ENCODE assay signal across 20 mouse cellular contexts in the genomic region with DNA sequence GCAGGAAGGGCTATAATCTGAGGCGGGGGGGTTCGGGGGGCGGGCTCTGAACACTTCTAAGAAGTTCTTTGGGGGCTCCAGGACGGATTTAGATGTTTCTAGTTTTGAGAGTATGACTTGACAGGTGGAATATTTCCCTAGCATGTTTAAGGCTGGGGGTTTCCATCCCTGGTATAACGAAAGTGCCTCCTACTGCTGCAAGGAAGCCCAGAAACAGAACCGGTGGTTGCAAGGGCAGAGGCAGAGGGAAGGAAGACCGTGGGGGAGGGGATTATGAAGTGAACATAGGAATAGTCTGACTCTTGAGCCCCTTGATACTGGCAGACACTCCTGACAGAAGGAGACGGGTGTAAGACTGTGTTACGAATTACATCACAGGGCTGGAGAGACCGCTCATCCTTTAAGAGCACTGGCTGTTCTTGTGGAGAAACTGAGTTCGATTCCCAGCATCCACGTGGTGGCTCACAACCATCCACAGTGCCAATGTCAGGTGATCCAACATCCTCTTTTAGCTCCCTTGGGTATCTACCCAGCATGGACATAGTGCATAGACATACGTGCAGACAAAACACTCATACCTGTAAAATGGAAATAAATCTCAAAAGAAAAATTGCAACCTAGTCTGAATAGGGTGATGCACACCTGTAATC. TPM values are rescaled to one million over a fixed set of nuclear protein-coding genes. Genes with fewer than 3 reads are reported as not detected.
DNase-seq lines count a peak whose midpoint lies in the region; ATAC-seq and TF ChIP-seq lines count a peak whose summit lies in the region.
"Had no signal": no experiment of that assay in that cellular context is flagged by ENCODE, and none has a peak within 500 bp of the region (broad histone marks: within the 10 kb centered on the region; RNA-seq: fewer than 3 reads in every experiment).

No protein-coding gene starts in this region.

- in situ Hi-C loops in CH12.LX (cut with MboI; ENCODE audit: low pct_ligation_motif_present, low pct_unique_long_range_greater_than_20kb, low sequenced_read_pairs): no loop called here

- no peak for DNase-seq in gastrocnemius, adult 2 months
- DNase-seq in gastrocnemius, postnatal 10 days: no peak
- DNase-seq in CH12.LX (ENCODE audit: extremely low read depth): peak; percentile 49
- DNase-seq in left cerebral cortex, adult 2 months (ENCODE audit: extremely low spot score in 1 of 2, low spot score in 2 of 2): no peak
- no peak for DNase-seq in spleen, adult 12 weeks (ENCODE audit: low spot score)
- DNase-seq: adrenal gland, adult 2 months; adrenal gland, postnatal 25 days; cerebellum, adult 18-20 months; cerebellum, adult 9-11 months; cerebellum, postnatal 36 days; heart, postnatal 10 days; heart, postnatal 4 days had no signal

- ATAC-seq in megakaryocyte, adult 5-6 weeks (ENCODE audit: poor library complexity, severe bottlenecking): no peak
- ATAC-seq: forebrain, embryonic 15.5 days; hindbrain, embryonic 16.5 days had no signal

- H3K4me1 ChIP-seq in megakaryocyte, embryonic 14.5 days: peaks cover 28% of the 10 kb centered on the region
- peaks cover 8 to 28% of the 10 kb centered on the region in 2 experiments for H3K4me1 ChIP-seq in CH12.LX (ENCODE audit: control insufficient read depth in 1 of 2, insufficient read depth in 2 of 2)
- H3K4me1 ChIP-seq: forebrain, embryonic 15.5 days; hindbrain, embryonic 12.5 days had no signal

- peak; percentile 61; the same call in 1 of the 2 replicates for TF ChIP-seq EP300 in CH12.LX (IDR thresholded peaks at IDR 0.05; ENCODE audit: low read length)

- TF ChIP-seq RAD21 in CH12.LX (IDR thresholded peaks at IDR 0.05; ENCODE audit: low read depth, low read length): no peak

- H3K9ac ChIP-seq in CH12.LX (ENCODE audit: insufficient read depth, low read depth): 0 out of 2 replicates have a peak overlapping the region, but pooled peaks have one; percentile 10
- H3K9ac ChIP-seq: forebrain, embryonic 15.5 days; hindbrain, embryonic 12.5 days had no signal

- H3K9me3 ChIP-seq in megakaryocyte, embryonic 14.5 days: no peaks in the 10 kb centered on the region
- no peaks in the 10 kb centered on the region for H3K9me3 ChIP-seq in CH12.LX (replicated peaks; ENCODE audit: low read length)
- H3K9me3 ChIP-seq: embryonic facial prominence, embryonic 10.5 days; forebrain, embryonic 15.5 days; hindbrain, embryonic 12.5 days had no signal

- H3K27ac ChIP-seq in gastrocnemius, adult 2 months: peak overlapping the region; percentile 78
- no peak overlapping the region for H3K27ac ChIP-seq in CH12.LX (ENCODE audit: insufficient read depth, low read depth)
- no peak overlapping the region for H3K27ac ChIP-seq in left cerebral cortex, adult 2 months
- H3K27ac ChIP-seq: embryonic facial prominence, embryonic 10.5 days; forebrain, embryonic 15.5 days; hindbrain, embryonic 12.5 days had no signal

- dilution Hi-C loops in CH12.LX (cut with MboI; ENCODE audit: extremely low pct_ligation_motif_present, extremely low pct_unique_long_range_greater_than_20kb, low sequenced_read_pairs): no loop called here

- no peak for TF ChIP-seq CTCF in gastrocnemius, adult 2 months (IDR thresholded peaks at IDR 0.05)
- no peak for TF ChIP-seq CTCF in CH12.LX (conservative IDR thresholded peaks at IDR 0.05 in 1 of 2, IDR thresholded peaks at IDR 0.05 in 1 of 2; ENCODE audit: low read depth in 2 of 2, low read length in 2 of 2)
- no peak for TF ChIP-seq CTCF in left cerebral cortex, adult 2 months (IDR thresholded peaks at IDR 0.05)

- H3K27me3 ChIP-seq in megakaryocyte, embryonic 14.5 days (replicated peaks): peaks cover 50% of the 10 kb centered on the region
- peaks cover 2% of the 10 kb centered on the region for H3K27me3 ChIP-seq in CH12.LX (replicated peaks)
- H3K27me3 ChIP-seq: forebrain, embryonic 15.5 days had no signal

- H3K4me2 ChIP-seq in CH12.LX (ENCODE audit: insufficient read depth, low read depth, poor library complexity, severe bottlenecking): peak overlapping the region; percentile 88
- H3K4me2 ChIP-seq: forebrain, embryonic 15.5 days; hindbrain, embryonic 12.5 days had no signal

- no peaks in the 10 kb centered on the region for H3K36me3 ChIP-seq in megakaryocyte, embryonic 14.5 days (replicated peaks; ENCODE audit: low read length)
- H3K36me3 ChIP-seq in CH12.LX (replicated peaks in 1 of 2; ENCODE audit: control insufficient read depth in 1 of 2, insufficient read depth in 1 of 2, low read length in 1 of 2): no peaks in the 10 kb centered on the region
- H3K36me3 ChIP-seq: embryonic facial prominence, embryonic 10.5 days; forebrain, embryonic 15.5 days; hindbrain, embryonic 12.5 days had no signal

- intact Hi-C loops in gastrocnemius, adult 2 months (cut with DNase I): no loop called here
- intact Hi-C loops in left cerebral cortex, adult 2 months (cut with DNase I): no loop called here

- TF ChIP-seq POLR2A in CH12.LX (IDR thresholded peaks at IDR 0.05; ENCODE audit: low read depth, low read length): no peak

- H3K79me2 ChIP-seq in CH12.LX (replicated peaks; ENCODE audit: control insufficient read depth, extremely low read depth, insufficient read depth, poor library complexity, severe bottlenecking): no peaks in the 10 kb centered on the region

- peak overlapping the region; percentile 46 for H3K4me3 ChIP-seq in gastrocnemius, adult 2 months
- H3K4me3 ChIP-seq in megakaryocyte, embryonic 14.5 days (replicated peaks): peak overlapping the region; percentile 52
- H3K4me3 ChIP-seq in CH12.LX (replicated peaks in 1 of 3; ENCODE audit: low read depth in 2 of 3, low read length in 2 of 3, poor library complexity in 1 of 3): peak overlapping the region; percentile 3 to 24 (median 11)
- no peak overlapping the region for H3K4me3 ChIP-seq in left cerebral cortex, adult 2 months
- H3K4me3 ChIP-seq: embryonic facial prominence, embryonic 10.5 days; forebrain, embryonic 15.5 days; hindbrain, embryonic 12.5 days had no signal

TF ChIP-seq in CH12.LX, 34 proteins besides CTCF, POLR2A, EP300 and RAD21:
- TF ChIP-seq IRF4 (IDR thresholded peaks at IDR 0.05; ENCODE audit: low read depth, low read length): peak; percentile 81
- peak; percentile 41; the same call in 1 of the 2 replicates for TF ChIP-seq TCF12 (IDR thresholded peaks at IDR 0.05; ENCODE audit: low read depth, low read length)
- peak; percentile 70; the same call in 1 of the 2 replicates for TF ChIP-seq MAX (IDR thresholded peaks at IDR 0.05; ENCODE audit: low read length)
- TF ChIP-seq CHD2 (IDR thresholded peaks at IDR 0.05; ENCODE audit: low read length): 0 out of 2 replicates have a peak, but pooled peaks have one; percentile 65
- TF ChIP-seq SIN3A (IDR thresholded peaks at IDR 0.05; ENCODE audit: low read length): peak; percentile 48; the same call in 1 of the 2 replicates
- peak; percentile 42; the same call in 1 of the 2 replicates for TF ChIP-seq MXI1 (IDR thresholded peaks at IDR 0.05; ENCODE audit: low read depth, low read length)
- TF ChIP-seq RCOR1 (conservative IDR thresholded peaks at IDR 0.05; ENCODE audit: low read depth, low read length): 0 out of 2 replicates have a peak, but pooled peaks have one; percentile 44
- TF ChIP-seq MEF2A (IDR thresholded peaks at IDR 0.05; ENCODE audit: borderline replicate concordance, low read depth, low read length): peak; percentile 72
- peak; percentile 60; the same call in 1 of the 2 replicates for TF ChIP-seq MYC (IDR thresholded peaks at IDR 0.05; ENCODE audit: low read depth, low read length)
- no peak for TF ChIP-seq USF2 (conservative IDR thresholded peaks at IDR 0.05; ENCODE audit: low read depth, low read length)
- no peak for TF ChIP-seq BHLHE40 (IDR thresholded peaks at IDR 0.05; ENCODE audit: low read depth, low read length)
- TF ChIP-seq ELF1 (IDR thresholded peaks at IDR 0.05; ENCODE audit: low read depth, low read length): no peak

RNA-seq across cellular contexts. Expression of gene Sppl3, which starts 7.6 kb away (rescaled TPM):
- total RNA-seq in gastrocnemius, adult 2 months (2021): 10 to 100 TPM; 20.1 to 20.8 TPM
- 10 to 100 TPM; 39.9 to 44.5 TPM for total RNA-seq in gastrocnemius, postnatal 10 days (2021)
- polyA plus RNA-seq in megakaryocyte, embryonic 14.5 days (2012; ENCODE audit: insufficient read depth, low replicate concordance): 8.1 and 18.2 TPM in 2 replicates
- 33.1 and 33.6 TPM in 2 replicates for total RNA-seq in megakaryocyte, adult 5-6 weeks (2015)
- total RNA-seq in megakaryocyte, adult 5-6 weeks (2017): 22.8 and 24.6 TPM in 2 replicates
- total RNA-seq in CH12.LX (2012; rRNA removed): 13.6 and 14.3 TPM in 2 replicates
- total RNA-seq in CH12.LX (2014; rRNA removed): 12.1 and 14.9 TPM in 2 replicates
- polyA plus RNA-seq in CH12.LX (2012; ENCODE audit: insufficient read length, low read depth): 18.3 and 29.2 TPM in 2 replicates
- 10 to 100 TPM; 85.2 to 87.0 TPM for total RNA-seq in left cerebral cortex, adult 2 months (2021)

RNA-seq across cellular contexts. Expression of gene Hnf1a, which starts 32.5 kb away (rescaled TPM):
- total RNA-seq in gastrocnemius, adult 2 months (2021): not detected
- not detected for total RNA-seq in gastrocnemius, postnatal 10 days (2021)
- polyA plus RNA-seq in megakaryocyte, embryonic 14.5 days (2012; ENCODE audit: insufficient read depth, low replicate concordance): not detected in 2 replicates
- total RNA-seq in megakaryocyte, adult 5-6 weeks (2015): not detected in 2 replicates
- total RNA-seq in megakaryocyte, adult 5-6 weeks (2017): not detected in 2 replicates
- total RNA-seq in CH12.LX (2012; rRNA removed) (not detected in 2 replicates), CH12.LX (2014; rRNA removed) (not detected in 2 replicates)
- polyA plus RNA-seq in CH12.LX (2012; ENCODE audit: insufficient read length, low read depth): not detected in 2 replicates
- not detected for total RNA-seq in left cerebral cortex, adult 2 months (2021)
- total RNA-seq: adrenal gland, postnatal 25 days; gastrocnemius, postnatal 14 days; heart, postnatal 10 days; heart, postnatal 4 days had no signal
- polyA plus RNA-seq: forebrain, embryonic 15.5 days; heart, embryonic 14.5 days; hindbrain, embryonic 16.5 days had no signal
